Mouse (Mus musculus) embryonic fibroblast, embryonic 13.5 days (primary cell): ENCODE measurements around the gene Cfap157.

Experiments used
- CTCF ChIP-seq: IDR thresholded peaks from 2 replicates; pipeline ENCODE4 v1.5.1; 2011; ENCODE audit warnings: mild to moderate bottlenecking, control low read depth, low read length, moderate library complexity, borderline replicate concordance; ENCODE audit not compliant: insufficient read depth
- POLR2A ChIP-seq: IDR thresholded peaks from 2 replicates; pipeline ENCODE4 v1.6.1; 2011; ENCODE audit warnings: low read depth, mild to moderate bottlenecking, control low read depth, low read length, moderate library complexity

DNA sequence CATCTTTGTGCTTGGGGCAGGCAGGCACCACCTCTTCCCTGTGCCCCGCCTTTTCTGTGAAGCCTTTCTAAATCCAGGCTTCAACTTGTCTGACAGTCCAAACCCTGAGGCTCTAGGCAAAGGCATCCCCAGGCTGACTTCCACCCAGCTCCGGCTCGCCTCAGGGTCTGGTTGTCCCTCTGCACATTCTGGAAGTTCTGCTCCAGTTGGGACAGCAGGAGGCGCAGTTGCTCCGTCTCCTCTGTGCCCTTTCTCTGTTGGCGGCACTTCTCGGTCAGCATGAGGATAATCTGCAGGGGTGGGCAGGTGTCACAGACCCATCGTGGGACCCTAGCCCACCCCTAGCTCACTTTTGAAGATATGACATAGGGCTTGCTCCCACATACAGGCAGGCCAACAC, 5.1 kb downstream of the Cfap157 start:
- TF ChIP-seq CTCF (peak; percentile 88), POLR2A (no peak)
